Mouse (Mus musculus): ENCODE measurements around the gene Rhof.

The Rhof gene

DNA sequence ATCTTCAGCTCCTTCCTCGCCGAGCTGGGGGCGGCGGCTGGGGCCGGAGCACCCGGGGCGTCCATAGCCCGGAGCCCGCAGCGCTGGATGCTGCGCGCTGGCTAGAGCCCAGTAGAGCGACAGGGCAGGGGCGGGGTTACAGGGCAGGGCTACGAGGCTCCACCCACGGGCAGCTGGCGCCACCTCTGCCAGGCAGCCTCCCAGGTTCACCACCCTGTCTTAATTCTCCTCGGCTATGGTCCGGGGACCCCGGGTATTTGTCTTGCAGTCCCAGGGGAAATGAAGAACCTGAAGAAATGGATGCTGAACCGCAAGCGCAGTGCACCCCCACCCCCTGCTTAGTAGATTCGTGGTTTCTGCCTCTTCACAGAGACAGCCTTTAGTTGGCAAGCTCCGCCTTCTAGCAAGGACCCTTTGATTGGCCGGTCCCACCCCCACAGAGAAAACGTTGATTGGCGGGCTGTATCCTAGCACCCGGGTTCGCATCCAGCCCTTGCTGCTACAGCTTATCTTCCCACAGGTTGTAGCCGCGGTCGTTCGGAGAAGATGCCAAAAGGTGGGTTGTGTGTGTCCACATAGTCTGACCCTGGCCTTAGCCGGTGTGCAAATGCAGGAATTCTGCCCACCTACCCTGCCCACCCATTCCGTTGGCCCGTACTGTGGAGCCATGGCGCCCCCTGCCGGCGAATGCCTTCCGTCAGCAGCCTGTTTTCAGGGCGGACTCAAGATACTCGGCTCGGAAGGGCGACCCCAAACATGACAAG, at the start of gene Rhof:
Rhof (minus strand) TSS at position 385 of the 764 bp plus-strand sequence.
- peak; percentile 80 for DNase-seq (ENCODE audit: low spot score)

DNA sequence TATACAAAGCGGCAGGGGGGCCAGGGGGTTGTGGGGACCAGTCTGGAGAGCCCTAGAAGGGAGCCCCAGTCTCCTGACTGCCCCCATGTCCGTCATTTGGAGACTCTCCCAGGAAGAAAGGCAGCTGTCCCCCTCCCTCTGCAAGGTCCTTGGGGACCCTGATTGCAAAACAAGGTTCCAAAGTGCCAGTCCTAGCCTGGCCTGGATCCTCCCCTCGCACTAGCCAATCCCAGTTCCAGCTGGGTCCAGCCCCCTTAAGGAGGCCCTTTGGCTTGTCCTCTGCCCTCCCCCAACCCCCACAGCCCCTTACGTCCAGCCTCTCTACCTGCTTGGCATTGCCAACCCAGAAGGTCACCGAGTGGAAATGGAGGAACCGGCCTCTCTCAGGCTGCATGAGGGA, 49.0 kb upstream of the Rhof start:
- DNase-seq (ENCODE audit: low spot score): no peak

DNA sequence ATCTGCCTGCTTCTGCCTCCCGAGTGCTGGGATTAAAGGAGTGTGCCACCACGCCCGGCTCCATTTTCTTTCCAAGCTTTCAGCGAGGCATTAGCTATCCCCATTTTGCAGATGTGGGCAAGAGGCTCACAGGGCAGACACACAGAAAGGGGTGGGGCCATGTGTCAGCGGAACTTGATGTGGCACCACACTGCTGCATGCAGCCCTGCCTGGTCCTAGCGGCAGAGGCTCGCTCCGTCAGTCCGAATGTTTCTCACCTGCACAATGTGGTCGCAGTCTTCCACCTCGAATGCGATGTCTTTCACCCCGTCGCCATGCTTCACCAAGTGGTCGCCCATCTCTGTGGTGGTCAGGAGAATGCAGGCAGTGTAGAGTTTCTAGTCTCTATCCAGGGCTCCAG, 47.9 kb upstream of the Rhof start:
- DNase-seq (ENCODE audit: low spot score): no peak

DNA sequence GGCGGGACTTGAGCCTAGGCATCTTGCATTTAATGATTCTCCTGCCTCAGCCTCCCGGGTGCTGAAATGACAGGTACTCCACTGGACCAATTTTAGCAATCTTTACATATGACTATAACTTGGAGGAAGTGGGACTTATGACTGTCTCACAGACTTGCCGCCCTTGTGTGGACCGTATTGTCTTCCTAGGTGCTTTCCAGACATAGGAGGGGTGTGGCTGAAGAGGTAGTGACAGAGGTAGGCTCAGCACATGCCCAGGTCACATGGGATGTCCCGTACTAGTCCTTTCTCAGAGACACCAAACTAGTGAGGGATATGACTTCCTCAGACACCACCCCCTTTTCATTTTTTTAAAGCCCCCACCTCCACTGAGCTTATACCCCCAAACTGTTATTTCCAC, 46.3 kb upstream of the Rhof start:
- DNase-seq (ENCODE audit: low spot score): no peak

DNA sequence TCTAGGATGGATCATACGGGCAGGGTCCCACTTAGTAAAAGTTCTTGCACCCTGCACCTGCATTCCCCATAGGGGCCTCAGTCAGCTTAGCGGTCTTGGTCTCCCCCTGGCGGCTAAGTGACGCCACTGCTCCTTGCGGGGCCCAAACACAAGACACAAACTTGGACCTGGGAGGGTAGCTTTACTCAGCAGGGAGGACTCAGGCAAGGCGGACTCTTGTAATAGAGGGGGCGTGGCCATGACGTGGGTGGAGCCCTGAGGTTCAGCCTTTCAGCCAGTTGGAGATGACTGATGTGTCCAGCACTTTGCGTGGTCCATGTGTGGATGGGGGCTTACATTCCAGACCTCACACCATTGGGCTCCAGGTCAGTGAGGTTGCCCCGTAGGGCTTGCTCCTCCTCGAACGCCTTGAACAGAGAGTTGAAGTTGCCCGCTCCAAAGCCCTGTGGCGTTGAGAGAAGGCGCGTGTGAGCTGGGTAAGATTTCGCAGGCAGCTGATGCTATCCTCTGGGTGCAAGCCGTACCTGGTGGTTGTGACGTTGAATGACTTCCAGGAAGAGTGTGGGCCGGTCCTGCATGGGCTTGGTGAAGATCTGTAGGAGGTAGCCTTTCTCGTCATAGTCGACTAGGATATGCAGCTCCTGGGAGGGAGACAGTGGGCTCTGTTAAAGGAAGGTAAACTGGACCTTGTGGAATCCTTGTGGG, 39.3 kb upstream of the Rhof start:
- peak; percentile 65 for DNase-seq (ENCODE audit: low spot score)

DNA sequence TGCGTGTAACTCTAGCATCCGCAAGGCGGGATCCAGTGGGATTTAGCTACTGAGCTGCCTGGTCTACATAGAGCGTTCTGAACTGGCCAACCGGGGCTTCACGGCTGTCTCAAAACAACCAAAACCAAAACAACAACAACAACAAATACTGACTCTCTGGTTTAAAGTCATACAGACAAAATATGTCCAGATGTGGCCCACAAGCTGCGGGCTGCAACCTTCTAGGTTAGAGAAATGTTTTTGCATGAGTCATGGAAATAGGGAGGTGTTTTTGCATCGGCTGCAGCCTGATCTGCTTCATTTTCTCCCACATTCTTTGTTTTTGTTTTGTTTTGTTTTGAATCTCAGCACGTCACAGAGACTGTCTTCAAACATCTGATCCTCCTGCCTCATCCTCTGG, 37.9 kb upstream of the Rhof start:
- DNase-seq (ENCODE audit: low spot score): no peak

DNA sequence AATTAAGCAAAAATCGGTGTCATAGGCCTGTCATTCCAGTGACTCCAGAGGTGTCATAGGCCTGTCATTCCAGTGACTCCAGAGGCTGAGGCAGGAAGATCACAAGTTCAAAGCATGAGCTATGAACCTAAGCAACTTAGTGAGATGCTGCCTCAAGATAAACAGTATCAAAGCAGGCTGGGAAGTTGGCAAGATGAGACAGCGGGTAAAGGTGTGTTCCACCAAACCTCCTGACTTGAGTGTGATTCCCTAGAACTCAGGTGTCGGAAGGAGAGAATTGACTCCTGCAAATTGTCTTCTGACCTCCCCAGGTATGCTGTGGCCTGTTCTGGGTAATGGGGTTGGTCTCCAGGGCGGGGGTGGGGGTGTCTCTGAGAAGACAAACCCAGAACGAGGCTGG, 36.8 kb upstream of the Rhof start, which contains the start of gene Psmd9:
Psmd9 (plus strand) TSS at position 130 of the 400 bp plus-strand sequence.
- DNase-seq (ENCODE audit: low spot score): no peak

DNA sequence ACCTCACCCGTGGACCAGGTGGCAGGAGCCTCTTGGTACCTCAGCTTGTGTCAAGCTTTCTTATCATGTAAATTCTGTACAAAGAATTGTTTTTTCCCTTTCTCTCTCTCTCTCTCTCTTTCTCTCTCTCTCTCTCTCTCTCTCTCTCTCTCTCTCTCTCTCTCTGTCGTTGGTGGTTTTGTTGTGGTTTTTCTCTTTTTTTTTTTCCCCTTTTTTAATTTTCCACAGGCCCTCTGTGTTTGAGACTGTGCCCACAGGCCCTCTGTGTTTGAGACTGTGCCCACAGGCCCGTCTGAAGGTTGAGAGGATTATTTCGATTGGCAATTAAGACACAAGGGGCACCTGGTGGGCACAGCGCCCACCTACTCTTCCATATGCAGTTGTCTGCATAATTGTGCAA, 35.1 kb upstream of the Rhof start:
- no peak for DNase-seq (ENCODE audit: low spot score)

DNA sequence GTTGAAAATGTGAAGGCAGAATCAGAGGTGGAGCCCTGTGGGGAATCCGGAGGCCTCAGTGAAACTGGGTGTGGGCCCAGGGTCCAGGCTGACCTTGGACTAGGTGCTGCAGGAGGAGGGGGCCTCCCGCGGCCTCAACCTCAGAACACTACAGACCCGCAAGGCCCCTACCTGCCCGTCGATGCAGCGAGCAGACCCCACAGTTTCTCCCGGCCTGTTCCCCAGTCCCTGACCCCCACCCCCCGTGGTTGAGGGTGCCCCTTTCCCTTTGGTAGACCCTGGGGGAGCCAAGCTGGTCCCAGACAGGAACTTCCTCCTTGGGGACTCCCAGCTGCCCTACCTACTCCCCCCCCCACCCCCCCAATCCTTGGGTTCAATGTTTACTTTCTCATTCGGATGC, 33.9 kb upstream of the Rhof start:
- DNase-seq (ENCODE audit: low spot score): no peak

DNA sequence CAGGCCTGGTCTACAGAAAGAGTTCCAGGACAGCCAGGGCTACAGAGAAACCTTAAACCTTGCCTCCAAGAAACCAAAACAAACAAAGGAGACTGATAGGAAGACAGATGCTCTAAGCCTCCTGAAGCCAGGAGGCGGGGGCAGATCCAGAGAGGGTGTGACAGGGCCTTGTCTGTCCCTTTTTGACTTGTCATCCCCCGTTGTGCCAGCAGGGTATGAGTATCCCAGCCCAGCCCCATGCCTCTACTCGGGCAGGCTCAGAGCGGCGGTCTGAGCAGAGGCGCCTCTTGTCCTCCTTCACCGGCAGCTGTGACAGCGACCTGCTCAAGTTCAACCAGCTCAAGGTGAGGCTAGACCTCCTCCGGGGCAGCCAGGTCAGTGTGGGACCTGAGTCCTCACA, 30.4 kb upstream of the Rhof start:
- DNase-seq (ENCODE audit: low spot score): no peak

DNA sequence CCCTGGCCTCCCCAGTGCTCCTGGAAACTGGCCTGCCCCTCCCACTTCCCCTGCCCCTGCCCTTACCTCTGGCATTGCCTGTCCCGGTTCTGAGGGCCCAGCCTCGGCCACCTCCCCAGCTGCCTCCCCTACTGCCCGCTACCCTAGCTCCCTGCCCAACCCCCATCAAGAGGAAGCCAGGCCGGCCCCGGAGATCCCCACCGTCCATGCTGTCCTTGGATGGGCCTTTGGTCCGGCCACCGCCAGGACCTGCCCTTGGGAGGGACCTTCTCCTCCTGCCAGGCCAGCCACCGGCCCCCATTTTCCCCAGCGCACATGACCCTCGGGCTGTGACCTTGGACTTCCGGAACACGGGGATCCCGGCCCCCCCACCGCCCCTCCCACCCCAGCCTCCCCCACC, 27.8 kb upstream of the Rhof start:
- no peak for DNase-seq (ENCODE audit: low spot score)

DNA sequence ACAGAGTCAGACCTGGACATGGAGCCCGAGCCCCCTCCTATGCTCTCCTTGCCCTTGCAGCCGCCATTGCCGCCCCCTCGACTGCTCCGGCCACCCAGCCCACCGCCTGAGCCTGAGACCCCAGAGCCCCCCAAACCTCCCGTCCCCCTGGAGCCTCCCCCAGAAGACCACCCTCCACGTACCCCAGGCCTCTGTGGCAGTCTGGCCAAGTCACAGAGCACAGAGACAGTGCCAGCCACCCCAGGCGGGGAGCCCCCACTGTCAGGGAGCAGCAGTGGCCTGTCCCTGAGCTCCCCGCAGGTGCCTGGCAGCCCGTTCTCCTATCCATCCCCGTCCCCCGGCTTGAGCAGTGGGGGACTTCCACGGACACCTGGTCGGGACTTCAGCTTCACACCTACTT, 27.4 kb upstream of the Rhof start:
- DNase-seq (ENCODE audit: low spot score): no peak

DNA sequence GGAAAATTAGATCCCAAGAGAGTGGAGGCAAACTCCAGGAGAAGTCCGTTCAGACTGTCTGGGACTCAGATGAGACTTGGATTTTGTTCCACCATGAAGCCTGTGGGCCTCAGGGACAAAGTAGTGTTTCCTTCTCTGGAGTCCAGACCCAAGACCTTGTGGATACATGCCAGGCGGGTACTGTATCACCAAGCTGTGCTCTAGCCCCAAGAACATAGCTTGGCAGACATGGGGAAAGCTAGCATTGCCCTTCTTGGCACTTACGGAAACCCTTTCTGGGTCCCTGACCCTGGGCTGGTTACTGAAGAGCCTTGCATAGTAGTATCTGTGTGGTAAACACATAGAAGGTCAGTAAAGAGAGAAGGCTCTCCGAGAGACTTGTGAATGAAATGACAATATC, 27.0 kb upstream of the Rhof start:
- DNase-seq (ENCODE audit: low spot score): no peak

DNA sequence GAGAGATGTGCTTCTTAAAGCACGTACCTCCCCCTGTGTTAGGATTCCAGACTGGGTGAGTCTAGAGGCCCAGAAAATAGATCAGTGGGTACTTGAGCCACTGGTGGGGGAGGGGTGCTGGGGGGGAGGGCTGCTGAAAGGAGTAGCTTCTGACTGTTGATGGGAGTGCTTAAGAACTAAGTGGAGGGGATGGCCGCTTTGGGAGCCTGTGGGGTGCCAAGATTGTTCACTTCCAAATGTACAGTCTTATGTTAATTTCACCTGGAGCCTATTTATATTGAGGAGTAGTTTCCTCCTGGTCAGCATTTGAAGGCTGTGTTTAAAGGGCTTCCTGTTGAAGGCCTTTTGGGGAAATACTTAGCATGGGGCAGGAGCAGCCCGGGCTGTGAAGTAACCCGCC, 25.5 kb upstream of the Rhof start:
- DNase-seq (ENCODE audit: low spot score): no peak

DNA sequence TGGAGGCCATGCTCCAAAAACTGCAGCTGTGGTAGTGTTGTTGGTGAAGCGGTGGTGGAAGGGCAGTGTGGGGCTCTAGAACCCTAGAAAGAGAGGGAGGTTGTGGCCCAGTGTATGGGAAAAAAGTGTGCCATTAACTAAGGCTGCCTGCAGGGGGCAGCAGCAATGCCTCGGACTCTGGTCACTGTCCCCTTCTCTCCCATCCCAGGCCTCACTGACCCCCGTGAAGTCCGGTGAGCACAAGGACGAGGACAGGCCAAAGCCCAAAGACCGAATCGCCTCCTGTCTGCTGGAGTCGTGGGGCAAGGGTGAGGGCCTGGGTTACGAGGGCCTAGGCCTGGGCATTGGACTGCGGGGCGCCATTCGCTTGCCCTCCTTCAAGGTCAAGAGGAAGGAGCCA, 24.3 kb upstream of the Rhof start:
- no peak for DNase-seq (ENCODE audit: low spot score)

DNA sequence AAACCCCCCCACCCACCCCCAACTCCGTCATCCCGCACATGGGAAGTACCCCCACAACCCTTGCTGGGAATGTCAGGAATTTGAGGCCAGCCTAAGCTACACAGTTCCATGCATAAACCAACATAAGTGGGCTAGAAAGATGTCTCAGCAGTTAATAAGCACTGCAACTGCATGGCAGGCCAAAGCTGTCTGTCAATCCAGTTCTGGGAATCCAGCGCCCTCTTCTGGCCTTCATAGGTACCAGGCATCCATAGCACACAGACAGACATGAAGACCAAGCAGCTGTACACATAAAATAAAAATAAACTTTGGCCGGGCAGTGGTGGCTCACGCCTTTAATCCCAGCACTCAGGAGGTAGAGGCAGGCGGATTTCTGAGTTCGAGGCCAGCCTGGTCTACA, 22.9 kb upstream of the Rhof start:
- DNase-seq (ENCODE audit: low spot score): no peak

DNA sequence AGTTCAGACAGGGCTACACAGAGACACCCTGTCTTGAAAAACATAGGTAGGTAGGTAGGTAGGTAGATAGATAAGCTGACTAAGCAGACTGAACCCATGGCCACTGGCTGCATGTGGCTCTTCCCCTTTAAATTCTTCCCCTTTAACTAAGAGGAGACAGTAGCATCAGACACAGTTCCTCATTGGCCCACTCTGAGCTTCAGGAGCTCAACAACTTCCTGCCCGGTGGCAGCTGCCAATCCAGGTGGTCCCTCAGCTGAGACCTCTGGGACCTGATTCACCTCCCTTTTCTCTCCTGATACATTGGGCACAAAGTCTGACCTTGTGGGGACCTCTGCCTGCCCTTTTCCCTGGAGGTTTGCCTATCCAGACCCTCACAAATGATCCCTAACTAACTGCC, 20.4 kb upstream of the Rhof start:
- DNase-seq (ENCODE audit: low spot score): no peak

DNA sequence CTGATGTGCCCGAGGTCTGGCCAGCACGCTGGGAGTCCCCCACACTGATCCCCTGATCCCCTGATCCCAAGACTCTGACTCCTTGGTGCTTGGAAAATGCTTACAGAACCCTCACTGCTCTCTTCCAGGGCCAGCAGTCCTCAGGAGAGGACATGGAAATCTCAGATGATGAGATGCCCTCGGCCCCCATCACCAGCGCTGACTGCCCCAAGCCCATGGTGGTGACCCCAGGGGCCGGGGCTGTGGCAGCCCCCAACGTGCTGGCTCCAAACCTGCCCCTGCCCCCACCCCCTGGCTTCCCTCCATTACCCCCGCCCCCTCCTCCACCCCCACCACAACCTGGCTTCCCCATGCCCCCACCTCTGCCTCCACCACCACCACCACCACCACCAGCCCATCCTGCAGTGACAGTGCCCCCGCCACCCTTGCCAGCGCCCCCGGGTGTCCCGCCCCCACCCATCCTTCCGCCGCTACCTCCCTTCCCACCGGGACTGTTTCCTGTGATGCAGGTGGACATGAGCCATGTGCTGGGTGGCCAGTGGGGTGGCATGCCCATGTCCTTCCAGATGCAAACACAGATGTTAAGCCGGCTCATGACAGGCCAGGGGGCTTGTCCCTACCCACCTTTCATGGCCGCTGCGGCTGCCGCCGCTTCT, 19.3 kb upstream of the Rhof start:
- no peak for DNase-seq (ENCODE audit: low spot score)

DNA sequence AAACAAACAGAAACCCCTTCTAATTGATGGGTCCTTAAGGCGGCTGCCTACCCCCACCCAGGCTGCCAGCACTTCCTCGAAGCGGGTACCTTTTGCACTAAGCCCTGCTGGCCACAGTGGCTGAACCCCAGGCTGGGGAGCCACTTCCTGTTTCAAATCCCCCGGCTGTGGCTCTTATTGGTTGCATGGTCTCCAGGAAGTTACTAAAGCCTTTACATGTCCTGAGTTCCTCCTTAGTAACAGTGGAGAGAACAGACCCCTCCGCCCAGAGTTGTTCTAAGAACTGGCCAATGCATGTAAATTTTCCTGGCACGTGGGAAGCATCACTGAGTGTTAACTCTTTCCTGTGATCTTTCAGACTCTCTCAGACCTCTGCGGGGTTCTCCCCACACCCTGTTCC, 18.6 kb upstream of the Rhof start:
- DNase-seq (ENCODE audit: low spot score): no peak

DNA sequence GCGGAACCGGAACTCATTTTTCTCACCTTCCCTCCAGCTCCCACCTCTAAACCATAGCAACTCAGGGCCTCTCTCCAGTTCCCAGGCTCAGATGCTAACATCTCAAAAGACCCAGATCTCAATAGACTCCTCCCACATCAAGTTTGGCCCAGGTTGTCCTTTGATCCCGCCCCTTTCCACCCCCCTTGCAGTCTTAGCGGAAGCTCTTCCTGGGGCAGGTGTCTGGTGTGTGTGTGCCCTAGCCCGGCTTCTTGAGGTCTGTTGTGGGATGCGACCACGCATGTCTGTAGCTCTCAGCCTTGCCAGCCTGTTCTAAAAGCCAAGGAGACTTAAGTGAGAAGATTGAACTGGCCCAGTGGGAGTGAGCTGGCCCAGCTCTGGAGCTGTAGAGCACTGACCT, 18.1 kb upstream of the Rhof start:
- DNase-seq (ENCODE audit: low spot score): no peak

DNA sequence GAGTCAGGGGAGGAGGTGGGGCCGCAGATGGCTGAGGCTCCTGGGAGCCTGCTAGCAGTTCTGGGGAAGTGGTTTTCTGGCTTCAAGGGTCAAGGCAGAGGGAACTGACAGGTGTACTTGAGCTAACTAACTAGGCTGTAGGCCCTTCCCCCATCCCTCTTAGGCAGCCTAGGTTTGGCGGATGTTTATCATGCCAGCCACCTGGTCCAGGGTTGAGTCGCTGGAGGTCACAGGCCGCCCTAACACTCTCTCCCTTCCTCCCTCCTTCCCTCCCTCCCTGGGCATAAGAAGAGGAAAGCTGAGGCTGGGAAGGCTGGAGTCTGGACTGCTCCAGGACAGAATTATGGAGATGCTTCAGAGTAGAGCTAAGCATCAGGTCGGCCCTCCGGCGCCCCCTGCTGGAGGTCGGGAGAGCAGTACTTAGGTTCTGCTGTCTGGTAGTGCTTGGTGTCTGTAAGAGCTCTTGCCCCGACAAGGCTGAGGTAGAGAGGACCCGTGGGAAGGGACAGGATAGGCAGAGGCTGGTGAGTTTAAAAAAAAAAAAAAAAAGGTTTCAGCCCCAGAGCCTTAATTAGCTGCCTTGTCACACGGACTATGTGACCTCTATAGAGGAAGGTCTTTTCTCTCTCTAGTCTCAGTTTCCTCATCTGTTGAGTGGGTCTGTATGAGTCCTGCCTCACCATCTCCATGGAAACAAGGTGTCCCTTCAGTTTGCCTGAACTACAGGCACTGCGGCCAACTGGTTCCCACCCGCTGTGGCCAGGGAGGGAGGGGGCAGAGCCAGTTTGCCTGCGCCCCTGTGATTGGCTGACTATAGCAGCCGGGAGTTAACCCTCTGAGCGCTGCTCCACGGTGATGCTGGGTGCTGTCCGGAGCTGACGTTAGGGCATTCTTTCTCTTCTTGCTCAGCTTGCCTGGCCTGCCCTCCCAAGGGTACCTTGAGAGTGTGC, 17.2 kb upstream of the Rhof start:
- DNase-seq (ENCODE audit: low spot score): peak; percentile 86

DNA sequence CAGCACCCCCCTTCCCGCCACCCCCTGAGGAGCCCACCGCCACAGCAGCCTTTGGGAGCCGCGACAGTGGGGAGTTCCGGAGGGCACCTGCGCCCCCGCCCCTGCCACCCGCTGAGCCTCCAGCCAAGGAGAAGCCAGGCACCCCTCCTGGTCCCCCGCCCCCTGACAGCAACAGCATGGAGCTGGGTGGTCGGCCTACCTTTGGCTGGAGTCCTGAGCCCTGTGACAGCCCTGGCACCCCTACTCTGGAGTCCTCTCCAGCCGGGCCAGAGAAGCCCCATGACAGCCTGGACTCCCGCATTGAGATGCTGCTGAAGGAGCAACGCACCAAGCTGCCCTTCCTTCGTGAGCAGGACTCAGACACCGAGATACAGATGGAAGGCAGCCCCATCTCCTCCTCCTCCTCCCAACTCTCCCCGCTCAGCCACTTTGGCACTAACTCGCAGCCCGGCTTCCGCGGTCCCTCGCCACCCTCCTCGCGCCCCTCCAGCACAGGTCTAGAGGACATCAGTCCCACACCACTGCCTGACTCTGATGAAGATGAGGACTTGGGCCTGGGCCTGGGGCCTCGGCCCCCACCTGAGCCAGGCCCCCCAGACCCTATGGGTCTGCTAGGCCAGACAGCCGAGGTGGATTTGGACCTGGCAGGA, 15.7 kb upstream of the Rhof start:
- DNase-seq (ENCODE audit: low spot score): no peak
